Mouse (Mus musculus): ENCODE measurements at regions not wholly inside any gene's neighbourhood (a gene's known extent, or its start where the extent isn't known, plus 50 kb on each side); places are given as distances from the start of the nearest gene placed in this dataset.

GRCm38 (mm10) chr3:52759846-52760245 is 257.2 kb downstream of the Cog6 start:
- no peak for TF ChIP-seq CTCF (IDR thresholded peaks at IDR 0.05; ENCODE audit: low read depth, low read length)
- no peak for TF ChIP-seq POLR2A (IDR thresholded peaks at IDR 0.05; ENCODE audit: borderline replicate concordance, low read depth, low read length)

Measured in bone marrow macrophage, adult 2 months (primary cell).